Mouse (Mus musculus) gastrocnemius, postnatal 36 days (tissue): ENCODE measurements around the gene Thada. TPM values are rescaled to one million over a fixed set of nuclear protein-coding genes. Genes with fewer than 3 reads are reported as not detected.

Experiments used
- DNase-seq, 2 experiments: peaks; one replicate each; pipeline ENCODE4 v3.0.0; 2022
- intact Hi-C: fragments of 180-260 bp; cut with DNase I; formaldehyde crosslinking; loops from one replicate; pipeline ENCODE4 v1.15.1; 2025
- total RNA-seq, 2 experiments: library from RNA; stranded (reverse); gene quantifications; 2 replicates each; pipeline ENCODE4 v1.2.3; 2021

The Thada gene
- total RNA-seq, 2 experiments from 2014 or later: 4.3 to 5.8 TPM

DNA sequence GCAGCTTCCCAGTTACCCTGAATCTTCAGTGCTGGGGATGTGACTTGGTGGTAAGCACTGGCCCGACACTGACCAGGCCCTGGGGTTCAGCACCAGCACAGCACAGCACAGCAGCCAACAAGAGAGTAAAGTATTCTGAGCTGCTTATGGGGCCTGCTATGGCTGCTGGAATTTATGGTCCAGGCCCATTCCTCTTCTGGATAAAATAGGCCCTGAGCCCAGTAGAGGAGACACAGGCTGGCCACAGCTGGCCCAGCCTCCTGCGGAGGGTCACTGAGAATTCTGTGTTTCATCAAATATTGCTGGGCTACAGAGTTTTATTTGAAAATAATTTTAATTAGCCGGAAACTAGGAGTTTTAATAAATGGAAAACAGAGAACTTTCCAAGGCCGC is 286.0 kb downstream of the Thada start:
- DNase-seq: peak in 1 of 2 experiments; percentile 16
- intact Hi-C loops: no loop called here

- peak in 1 of 2 experiments; percentile 10 for DNase-seq
- intact Hi-C loops: no loop called here
Measured at GRCm38 (mm10) chr17:84179026-84179972, 286.7 kb downstream of the Thada start.

DNA sequence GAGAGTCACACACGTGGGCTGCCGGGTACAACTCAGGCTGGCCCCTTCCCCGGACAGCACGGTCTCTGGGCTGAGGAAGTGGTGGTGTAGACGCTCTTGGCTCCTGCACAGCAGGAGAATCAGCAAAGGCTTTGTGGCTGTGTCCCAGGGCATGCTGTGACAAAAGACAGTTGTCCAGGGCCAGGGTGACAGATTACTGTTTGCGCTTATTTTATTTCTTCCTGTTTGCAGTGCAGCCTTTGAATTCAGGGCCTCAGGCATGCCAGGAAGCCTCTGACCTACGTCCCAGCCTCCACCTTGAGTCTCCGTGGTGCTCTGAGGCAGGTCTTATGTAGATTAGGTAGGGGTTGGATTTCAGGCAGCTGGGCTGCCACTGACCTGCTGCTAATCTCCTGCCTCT is 288.5 kb downstream of the Thada start:
- peak in 1 of 2 experiments; percentile 3 for DNase-seq
- intact Hi-C loops: no loop called here

DNA sequence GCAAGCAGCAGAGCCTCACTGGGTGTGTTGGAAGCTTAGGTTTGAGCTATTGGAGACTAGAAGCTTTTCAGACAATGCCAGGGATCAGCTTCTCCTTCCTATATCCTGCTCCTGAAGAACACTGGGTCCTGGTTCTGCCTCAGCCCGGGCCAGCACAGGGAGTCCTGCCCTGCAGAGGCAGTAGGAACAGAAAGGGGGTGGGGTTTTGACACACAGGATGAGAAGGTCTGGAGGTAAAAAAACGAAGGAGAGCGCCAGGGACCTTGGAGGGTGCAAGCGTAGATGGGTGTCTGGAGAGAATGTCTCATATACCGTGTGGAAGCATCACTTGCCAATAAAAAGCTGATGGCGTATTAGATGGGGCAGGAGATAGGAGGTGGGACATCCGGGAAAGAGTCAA is 289.6 kb downstream of the Thada start:
- intact Hi-C loops: no loop called here
- peak in 1 of 2 experiments; percentile 1 for DNase-seq

GRCm38 (mm10) chr17:84175196-84175595 is 290.8 kb downstream of the Thada start:
- peak in 1 of 2 experiments; percentile 9 for DNase-seq
- intact Hi-C loops: no loop called here

GRCm38 (mm10) chr17:84167377-84167776 is 298.6 kb downstream of the Thada start:
- DNase-seq: no peak
- intact Hi-C loops: no loop called here

- peak in 1 of 2 experiments; percentile 6 for DNase-seq
- intact Hi-C loops: no loop called here
Measured at GRCm38 (mm10) chr17:84166135-84166860, 299.7 kb downstream of the Thada start.

DNA sequence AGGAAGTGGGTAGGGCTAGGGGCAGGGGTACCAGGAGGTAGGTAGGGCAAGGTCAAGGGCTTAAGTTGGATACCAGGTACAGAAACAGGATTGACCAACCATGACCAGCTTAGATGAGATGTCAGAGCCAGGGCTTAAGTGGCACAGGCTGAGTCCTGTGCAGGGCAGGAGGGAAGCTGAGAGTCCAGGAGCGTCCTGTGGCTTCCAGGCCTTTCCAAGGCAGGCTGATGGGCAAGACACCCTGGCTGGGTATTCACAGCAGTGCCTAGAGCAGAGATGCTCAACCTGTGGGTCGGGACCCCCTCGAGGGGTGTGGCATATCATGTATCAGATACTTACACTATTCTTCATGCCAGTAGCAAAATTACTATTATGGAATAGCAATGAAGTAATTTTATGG is 300.3 kb downstream of the Thada start:
- intact Hi-C loops: no loop called here
- DNase-seq: peak in 1 of 2 experiments; percentile 3

DNA sequence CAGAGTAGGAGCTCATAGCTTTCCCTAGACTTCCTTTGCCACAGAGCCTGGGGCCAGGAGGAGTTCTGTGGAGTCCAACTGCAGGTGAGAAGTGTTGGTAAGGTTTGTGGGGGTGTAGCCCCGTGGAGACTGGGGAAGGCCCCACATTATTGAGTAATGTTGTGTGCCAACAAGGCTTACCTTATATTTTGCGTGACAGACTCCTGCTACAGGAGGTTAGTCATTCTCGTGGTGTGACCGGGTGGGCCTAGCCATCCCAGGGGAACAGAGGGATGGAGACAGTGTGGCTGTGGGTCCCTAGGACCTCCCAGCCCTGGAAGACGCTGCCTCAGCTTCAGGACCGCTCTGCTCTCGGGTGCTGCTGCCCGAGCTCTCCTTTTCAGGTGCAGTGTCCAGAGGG is 301.9 kb downstream of the Thada start:
- intact Hi-C loops: no loop called here
- DNase-seq: peak in 1 of 2 experiments; percentile 8

DNA sequence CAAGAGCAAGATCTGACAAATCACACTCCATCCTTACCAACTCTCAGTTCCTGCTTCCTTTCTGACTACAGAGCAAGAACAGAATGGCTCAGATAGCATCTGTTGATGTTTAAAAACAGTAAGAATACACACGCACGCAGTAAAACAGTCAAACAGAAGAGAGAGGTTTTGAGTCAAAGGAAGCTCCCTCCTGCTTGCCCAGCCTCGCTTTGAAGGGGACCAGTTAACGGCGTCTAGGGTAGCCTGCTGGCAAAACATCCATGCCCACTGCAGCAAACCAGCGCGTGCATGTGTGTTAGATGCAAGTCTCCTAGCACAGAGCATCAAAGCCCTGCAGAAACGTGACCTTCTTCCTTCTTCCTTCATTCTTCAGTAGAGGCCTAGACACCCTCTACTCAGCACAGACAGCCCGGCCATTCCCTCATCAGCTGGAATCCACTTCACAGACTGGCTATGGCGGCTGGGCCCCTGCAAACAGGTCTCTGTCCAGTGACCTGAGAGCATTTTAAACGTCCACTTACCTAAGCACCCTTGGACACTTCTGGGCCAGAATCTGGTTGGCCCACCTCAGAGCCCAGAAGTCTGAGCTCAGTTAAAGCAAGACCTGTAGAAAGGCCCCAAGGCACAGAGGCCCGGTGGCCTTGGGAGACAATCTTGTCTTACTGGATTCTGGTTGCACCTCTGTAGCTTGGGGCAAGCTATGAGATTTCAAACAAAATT is 302.8 kb downstream of the Thada start:
- DNase-seq: peak in 1 of 2 experiments; percentile 5
- intact Hi-C loops: no loop called here

DNA sequence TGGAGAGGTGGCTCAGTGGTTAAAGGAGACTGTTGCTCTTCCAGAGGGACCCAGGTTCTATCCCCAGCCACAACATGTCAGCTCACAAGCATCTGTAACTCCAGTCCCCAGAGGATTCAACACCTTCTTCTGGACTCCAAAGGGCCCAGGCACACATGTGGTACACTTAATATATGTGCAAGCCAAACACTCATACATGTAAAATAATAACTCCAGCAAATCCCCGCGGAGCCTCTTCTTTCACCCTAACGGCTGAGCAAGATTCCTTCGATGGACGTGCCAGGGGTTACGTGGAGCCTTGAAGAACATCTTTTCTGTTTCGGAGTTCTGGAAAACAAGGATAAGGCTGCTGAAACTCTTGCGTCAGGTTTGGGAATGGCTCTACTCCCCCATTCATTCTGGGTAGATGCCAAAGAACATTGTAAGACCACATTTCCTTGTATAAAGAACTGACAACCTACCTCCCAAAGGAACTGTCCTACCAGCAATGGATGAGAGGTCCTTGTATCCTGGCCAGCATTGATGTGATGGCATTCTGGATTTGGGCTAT is 303.7 kb downstream of the Thada start:
- peak in 1 of 2 experiments; percentile 9 for DNase-seq
- intact Hi-C loops: no loop called here

- intact Hi-C loops: no loop called here
- DNase-seq: peak in 1 of 2 experiments; percentile 14
Measured at GRCm38 (mm10) chr17:84161231-84161854, 304.7 kb downstream of the Thada start.

- intact Hi-C loops: no loop called here
- peak in 1 of 2 experiments; percentile 5 for DNase-seq
Measured at GRCm38 (mm10) chr17:84158891-84159290, 307.1 kb downstream of the Thada start.

- intact Hi-C loops: no loop called here
- DNase-seq: peak in 1 of 2 experiments; percentile 7
Measured at GRCm38 (mm10) chr17:84158461-84158795, 307.6 kb downstream of the Thada start.

DNA sequence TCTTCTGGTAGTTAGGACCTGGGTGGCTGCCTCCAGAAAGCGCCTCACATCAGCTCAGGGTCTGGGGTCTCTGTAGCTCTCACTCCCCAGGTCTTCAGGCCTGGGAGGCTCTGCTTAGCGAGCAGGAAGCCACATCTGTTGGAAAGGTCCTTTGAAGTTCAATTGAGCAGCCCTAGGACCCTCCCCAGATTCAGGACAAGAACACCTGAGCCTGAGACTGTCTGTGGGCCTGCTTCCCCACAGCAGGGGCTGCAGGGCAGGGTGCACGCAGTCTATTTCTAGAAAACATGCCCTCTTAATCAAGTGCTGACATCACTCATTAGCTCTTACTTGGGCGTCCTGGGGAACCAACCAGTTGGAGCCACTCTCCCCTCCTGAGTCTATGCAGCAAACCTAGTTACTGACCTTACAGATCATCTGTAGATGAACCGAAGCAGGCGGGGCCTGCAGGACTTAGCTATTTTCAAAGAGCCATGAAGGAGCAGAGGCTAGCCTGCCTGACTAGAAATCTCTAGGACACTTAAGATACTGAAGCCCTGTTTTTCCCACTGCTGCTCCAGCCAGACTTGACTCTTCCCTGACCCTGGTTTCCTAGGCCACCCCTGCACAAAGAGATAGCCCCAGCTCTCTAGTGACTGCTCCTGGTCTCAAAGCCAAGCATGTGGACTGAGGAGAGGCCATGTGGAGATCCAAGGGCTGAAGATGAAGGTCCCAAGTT is 308.1 kb downstream of the Thada start:
- DNase-seq: peak in 1 of 2 experiments; percentile 9
- intact Hi-C loops: no loop called here

DNA sequence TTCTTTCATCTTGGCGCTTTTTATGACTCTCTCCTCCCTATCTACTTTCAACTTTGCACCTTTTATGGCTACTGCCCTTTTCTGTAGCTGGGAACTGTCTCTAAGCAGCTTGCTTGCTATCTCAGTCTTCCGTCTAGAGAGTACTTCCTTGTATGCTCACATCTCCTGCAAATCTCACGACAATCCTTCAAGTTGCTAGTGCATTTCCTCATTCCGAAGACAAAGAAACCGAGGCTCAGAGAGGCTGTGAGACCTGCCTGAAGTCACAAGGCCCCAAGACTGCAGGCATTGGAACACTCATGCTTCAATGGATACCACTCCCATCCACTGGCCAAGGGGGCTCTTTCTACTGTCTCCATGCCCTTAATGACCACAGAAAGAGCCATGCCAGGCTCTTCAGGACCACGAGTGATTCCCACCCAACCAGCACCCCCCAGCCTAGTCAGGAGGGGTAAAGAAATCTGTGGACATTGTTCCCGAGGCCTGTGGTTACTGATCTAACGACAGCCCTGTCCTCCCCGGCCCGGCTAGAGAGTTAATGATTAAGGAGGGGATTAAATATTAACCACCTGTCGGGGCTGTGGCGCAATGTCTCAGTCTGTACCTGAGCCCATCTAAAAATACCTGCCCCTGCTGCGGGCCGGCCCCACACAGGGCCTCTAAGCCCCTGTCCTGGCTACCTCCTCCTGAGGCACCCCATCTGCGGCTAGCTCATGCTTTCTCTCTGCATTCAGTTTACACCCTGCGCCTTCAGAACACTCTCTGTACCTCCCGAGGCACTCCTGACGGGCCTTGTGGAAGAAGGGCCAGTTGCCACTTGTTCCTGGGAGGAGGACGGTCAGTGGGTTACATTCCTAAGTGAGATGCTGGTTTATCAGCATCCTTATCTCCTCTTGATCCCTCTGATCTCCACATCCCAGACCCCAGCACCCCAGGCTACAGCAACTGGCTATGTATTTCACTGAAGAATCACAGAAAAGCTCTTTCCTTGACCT is 309.0 kb downstream of the Thada start:
- intact Hi-C loops: no loop called here
- DNase-seq: peak in 1 of 2 experiments; percentile 9

DNA sequence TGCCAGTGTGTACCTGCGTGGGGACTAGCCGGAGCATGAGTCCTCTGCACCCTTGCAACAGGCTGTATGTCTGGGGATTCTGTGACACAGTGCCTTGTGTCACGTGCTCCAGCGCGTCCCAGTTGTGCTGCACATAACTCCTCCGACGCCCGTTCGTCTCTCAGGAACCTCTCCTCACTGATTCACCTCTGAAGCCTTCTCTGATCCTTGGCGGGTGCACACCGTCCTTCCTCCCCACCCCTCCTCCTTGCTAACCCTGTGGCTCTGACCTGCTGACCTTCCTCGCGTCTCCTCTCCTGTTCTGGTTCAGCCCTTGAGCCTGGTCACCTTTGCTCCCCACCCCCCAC is 309.8 kb downstream of the Thada start:
- intact Hi-C loops: no loop called here
- DNase-seq: no peak

- no peak for DNase-seq
- intact Hi-C loops: no loop called here
Measured at GRCm38 (mm10) chr17:84155516-84156226, 310.3 kb downstream of the Thada start.
